Mouse (Mus musculus): ENCODE results near the gene En1.

Gene En1

DNA sequence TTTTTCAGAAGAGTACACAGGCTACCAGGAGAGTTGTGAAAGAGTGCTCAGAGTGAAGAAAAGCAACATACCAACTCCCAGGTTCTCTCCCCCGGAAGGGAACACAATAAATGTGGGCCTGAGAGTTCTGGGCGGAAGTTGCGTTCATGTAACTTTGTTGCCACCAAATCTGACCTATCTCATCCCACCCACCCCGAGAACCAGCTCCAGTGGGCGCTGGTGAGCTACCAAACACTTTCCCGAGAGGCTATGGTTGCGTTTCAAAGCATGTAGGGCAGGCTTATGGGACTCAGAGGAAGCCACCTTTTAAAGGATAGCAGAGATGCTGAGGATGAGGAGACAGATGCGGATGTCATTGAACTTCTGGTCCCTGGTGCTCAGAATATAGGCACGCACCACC, 26.6 kb downstream of the En1 start:
- DNase-seq (ENCODE audit: low spot score) = no peak

DNA sequence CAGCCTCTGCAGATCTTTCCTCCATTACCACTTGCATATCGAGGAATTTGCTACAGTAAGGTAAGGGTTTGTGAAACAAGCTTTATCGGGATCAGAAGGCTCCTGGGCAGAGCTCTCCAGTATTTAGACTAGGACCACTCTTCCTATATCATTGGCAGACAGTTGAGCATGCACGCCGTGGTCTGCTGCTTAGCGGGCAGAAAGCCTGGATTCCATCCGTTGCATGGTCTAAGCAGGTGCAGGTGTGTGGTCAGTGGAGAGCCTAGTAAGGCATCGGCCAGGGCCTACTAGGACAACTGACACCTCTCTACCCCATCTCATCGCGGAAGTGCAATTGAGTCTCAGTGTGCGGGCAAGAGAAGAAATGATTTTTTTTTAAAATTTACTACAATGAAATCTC, 41.2 kb downstream of the En1 start:
- DNase-seq (ENCODE audit: low spot score) = no peak

DNA sequence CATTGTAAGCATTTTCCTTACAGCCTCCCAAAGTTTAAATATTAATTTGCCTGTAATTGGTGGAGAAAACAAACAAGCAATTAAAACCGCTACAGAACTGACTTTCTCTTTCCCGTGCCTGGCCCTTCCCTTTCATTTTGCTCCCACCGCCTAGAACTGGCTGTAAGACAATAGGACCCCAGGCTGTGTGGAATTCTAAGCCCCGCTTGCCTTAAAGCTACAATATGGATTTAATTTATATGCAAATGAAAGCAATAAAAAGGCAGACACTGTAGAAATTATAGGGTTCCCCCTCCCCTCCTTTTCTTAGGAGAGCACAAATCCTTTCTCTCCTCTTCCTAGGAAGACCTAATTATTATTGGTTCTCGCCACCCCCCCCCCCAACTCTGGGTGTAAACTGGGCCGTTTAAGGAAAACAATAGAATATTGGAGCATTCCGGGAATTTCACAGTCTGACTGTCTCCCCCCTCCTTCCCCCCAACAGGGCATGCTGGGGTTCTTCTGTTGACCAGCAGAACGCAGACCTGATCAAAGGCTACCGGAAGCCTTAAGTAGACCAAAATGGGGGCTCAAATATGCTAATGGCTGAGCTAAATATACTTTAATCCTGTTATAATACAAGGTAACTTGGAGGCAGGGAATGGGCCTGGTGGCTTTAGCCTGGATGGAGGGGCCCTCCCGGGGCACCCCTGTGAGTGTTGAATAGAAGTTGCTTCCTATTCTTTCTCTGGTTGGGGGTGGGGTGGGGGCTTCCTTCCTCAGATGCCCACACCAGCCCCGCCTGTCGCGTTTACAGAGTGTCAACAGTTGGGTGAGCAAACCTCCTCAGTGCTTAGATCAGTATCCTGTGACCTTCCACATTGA, 41.9 kb downstream of the En1 start:
- peak; percentile 59 for DNase-seq (ENCODE audit: low spot score)

DNA sequence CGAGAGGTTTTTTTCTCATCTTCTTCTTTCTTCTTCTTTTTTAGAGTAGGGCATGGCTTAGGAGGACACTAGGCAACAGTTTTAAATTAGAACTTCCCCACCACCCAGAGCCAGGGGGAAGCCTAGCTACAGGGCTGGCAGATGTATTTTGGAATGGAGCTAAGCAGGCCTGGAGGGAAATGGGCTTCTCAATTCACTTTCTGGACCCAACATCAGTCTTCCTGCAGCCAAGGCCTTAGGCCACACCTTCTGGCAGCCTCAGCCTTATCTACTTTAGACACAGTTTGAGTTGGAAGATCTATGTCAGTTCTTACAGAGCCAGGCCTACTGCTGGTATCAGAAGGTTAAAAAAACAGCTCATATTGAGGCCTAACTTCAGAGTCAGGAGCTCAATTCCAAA, 42.5 kb downstream of the En1 start:
- DNase-seq (ENCODE audit: low spot score) = no peak

DNA sequence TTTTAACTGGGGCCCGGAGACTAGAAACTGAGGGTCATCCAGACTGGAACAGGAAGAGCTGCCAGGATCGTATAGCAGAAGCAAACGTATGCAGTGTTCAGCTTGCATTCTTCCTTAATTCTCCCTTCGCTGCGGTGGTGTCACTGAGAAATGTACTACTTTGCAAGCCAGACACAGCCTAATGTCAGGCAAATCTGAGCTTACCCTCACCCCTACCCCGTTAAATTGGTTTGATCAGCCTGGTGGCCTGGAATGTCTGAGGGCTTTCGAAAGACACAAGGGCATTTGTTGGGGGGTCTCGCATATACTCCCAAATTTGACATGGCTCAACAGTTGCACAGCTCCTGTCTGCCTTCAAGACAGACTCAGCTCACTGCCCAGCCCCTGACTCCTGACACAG, 47.9 kb downstream of the En1 start:
- no peak for DNase-seq (ENCODE audit: low spot score)

DNA sequence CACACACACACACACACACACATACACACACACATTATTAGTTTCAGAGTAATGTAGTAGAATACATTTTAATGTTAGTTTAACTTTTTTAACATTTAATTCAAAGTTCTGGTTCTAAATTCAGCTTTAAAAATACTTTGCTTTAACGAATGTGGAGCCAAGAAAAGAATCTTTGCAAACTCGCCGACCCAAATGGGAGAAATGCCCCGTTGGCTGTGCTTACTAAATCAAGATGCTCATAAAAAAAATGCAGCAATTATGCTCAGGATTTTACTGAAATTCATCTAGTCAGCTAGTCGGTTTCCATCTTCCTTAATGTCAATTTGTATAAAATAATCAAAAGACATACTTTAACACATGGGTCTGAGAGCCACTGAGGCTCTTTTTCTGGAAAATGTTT, 49.8 kb downstream of the En1 start:
- no peak for DNase-seq (ENCODE audit: low spot score)

DNA sequence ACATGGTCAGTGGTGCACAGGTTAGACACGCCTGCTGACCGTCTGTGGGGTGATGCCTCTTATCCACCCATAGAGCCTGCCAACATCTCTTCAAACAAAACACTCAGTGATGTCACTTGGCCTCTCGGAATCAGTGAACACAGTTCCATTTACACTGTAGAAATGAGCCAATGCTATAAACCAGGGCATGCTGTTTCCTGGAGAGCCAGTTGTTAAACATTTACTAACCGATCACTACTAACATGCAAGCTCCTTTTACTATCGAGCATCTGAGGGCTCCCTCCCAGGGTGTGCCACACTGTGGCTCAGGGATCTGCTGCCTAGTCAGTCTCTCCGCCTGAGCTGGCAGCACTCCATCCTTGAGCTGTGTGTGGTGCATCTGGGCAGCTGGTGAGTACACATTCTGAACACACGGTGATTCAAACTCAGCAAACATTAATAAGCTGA, 52.8 kb downstream of the En1 start:
- DNase-seq (ENCODE audit: low spot score) = no peak

Data from embryo, embryonic 10.5 days (tissue).